Mouse (Mus musculus): ENCODE data around the gene 9130204L05Rik.

Gene 9130204L05Rik

GRCm38 (mm10) chr3:91090703-91091102, at the start of gene 9130204L05Rik:
9130204L05Rik (minus strand) TSS chr3:91090803.
- no peak for DNase-seq (ENCODE audit: low read depth, low spot score)

GRCm38 (mm10) chr3:91108696-91109095, 18.1 kb upstream of the 9130204L05Rik start:
- DNase-seq (ENCODE audit: low read depth, low spot score): no peak

GRCm38 (mm10) chr3:91059211-91059610, 31.4 kb downstream of the 9130204L05Rik start:
- no peak for DNase-seq (ENCODE audit: low read depth, low spot score)

GRCm38 (mm10) chr3:91052654-91053053, 37.9 kb downstream of the 9130204L05Rik start:
- no peak for DNase-seq (ENCODE audit: low read depth, low spot score)

Data from CD4-positive, CD25-positive, alpha-beta regulatory T cell, adult 2 months (primary cell).